In genomic region chr2:92427882-92428281, GRCm38 (mm10) we compare ENCODE assay signal across 9 mouse cellular contexts. TPM values are rescaled to one million over a fixed set of nuclear protein-coding genes. Genes with fewer than 3 reads are reported as not detected.
DNase-seq lines count a peak whose midpoint lies in the region; ATAC-seq lines count a peak whose summit lies in the region.
"Had no signal": no experiment of that assay in that cellular context is flagged by ENCODE, and none has a peak within 500 bp of the region (broad histone marks: within the 10 kb centered on the region; RNA-seq: fewer than 3 reads in every experiment).

No protein-coding gene starts in this region.

- no peak overlapping the region for H3K27ac ChIP-seq in hindbrain, embryonic 15.5 days (replicated peaks)
- no peak overlapping the region for H3K27ac ChIP-seq in hindbrain, embryonic 10.5 days
- no peak overlapping the region for H3K27ac ChIP-seq in embryonic facial prominence, embryonic 11.5 days (replicated peaks; ENCODE audit: low read depth, low read length)
- peak overlapping the region; percentile 10; the same call in 1 of the 2 replicates for H3K27ac ChIP-seq in heart, embryonic 12.5 days (ENCODE audit: poor library complexity, severe bottlenecking)
- peak overlapping the region; percentile 9; the same call in 1 of the 2 replicates for H3K27ac ChIP-seq in liver, embryonic 15.5 days (replicated peaks)

- H3K4me2 ChIP-seq in hindbrain, embryonic 15.5 days, result no peak overlapping the region
- no peak overlapping the region for H3K4me2 ChIP-seq in embryonic facial prominence, embryonic 11.5 days (ENCODE audit: low read depth, low read length)
- no peak overlapping the region for H3K4me2 ChIP-seq in heart, embryonic 12.5 days
- no peak overlapping the region for H3K4me2 ChIP-seq in liver, embryonic 15.5 days

- H3K4me3 ChIP-seq in hindbrain, embryonic 15.5 days, result no peak overlapping the region
- H3K4me3 ChIP-seq in hindbrain, embryonic 10.5 days, result no peak overlapping the region
- H3K4me3 ChIP-seq in embryonic facial prominence, embryonic 11.5 days (ENCODE audit: low read depth, low read length), result no peak overlapping the region
- no peak overlapping the region for H3K4me3 ChIP-seq in heart, embryonic 12.5 days
- no peak overlapping the region for H3K4me3 ChIP-seq in liver, embryonic 15.5 days (replicated peaks)

- ATAC-seq in hindbrain, embryonic 15.5 days (ENCODE audit: low FRiP score, low read depth), result 0 out of 2 replicates have a peak, but pooled peaks have one; percentile 17
- ATAC-seq in embryonic facial prominence, embryonic 11.5 days (replicated peaks; ENCODE audit: insufficient number of reproducible peaks, low FRiP score, low TSS enrichment, low read depth), result peak; percentile 19; the same call in 1 of the 2 replicates
- peak; percentile 51; the same call in 1 of the 2 replicates for ATAC-seq in heart, embryonic 12.5 days (ENCODE audit: insufficient number of reproducible peaks, low FRiP score)
- peak; percentile 14; the same call in 1 of the 2 replicates for ATAC-seq in liver, embryonic 15.5 days (ENCODE audit: insufficient read depth)

- H3K27me3 ChIP-seq in hindbrain, embryonic 15.5 days, result no peaks in the 10 kb centered on the region
- H3K27me3 ChIP-seq in hindbrain, embryonic 10.5 days (ENCODE audit: insufficient read depth, poor library complexity, severe bottlenecking), result no peaks in the 10 kb centered on the region
- no peaks in the 10 kb centered on the region for H3K27me3 ChIP-seq in embryonic facial prominence, embryonic 11.5 days (ENCODE audit: control insufficient read depth, insufficient read depth, low read length)
- H3K27me3 ChIP-seq in heart, embryonic 12.5 days (replicated peaks), result no peaks in the 10 kb centered on the region
- H3K27me3 ChIP-seq in liver, embryonic 15.5 days, result no peaks in the 10 kb centered on the region
- H3K27me3 ChIP-seq: CH12.LX had no signal

- DNase-seq in hindbrain, embryonic 10.5 days (ENCODE audit: low spot score), result no peak
- peak; percentile 66 for DNase-seq in embryonic facial prominence, embryonic 11.5 days (ENCODE audit: low spot score)
- DNase-seq in kidney, postnatal 25 days, result peak; percentile 83 to 91
- DNase-seq in right cerebral cortex, postnatal 25 days, result peak; percentile 80
- no peak for DNase-seq in thymus, postnatal 14 days

- peaks cover 17% of the 10 kb centered on the region for H3K36me3 ChIP-seq in hindbrain, embryonic 15.5 days
- peaks cover 34% of the 10 kb centered on the region for H3K36me3 ChIP-seq in hindbrain, embryonic 10.5 days
- no peaks in the 10 kb centered on the region; the same call in 1 of the 2 replicates for H3K36me3 ChIP-seq in embryonic facial prominence, embryonic 11.5 days (replicated peaks; ENCODE audit: control insufficient read depth, insufficient read depth, low read depth, low read length)
- peaks cover 18% of the 10 kb centered on the region for H3K36me3 ChIP-seq in heart, embryonic 12.5 days
- H3K36me3 ChIP-seq in liver, embryonic 15.5 days (replicated peaks), result peaks cover 28% of the 10 kb centered on the region

- H3K9me3 ChIP-seq in hindbrain, embryonic 15.5 days, result no peaks in the 10 kb centered on the region
- no peaks in the 10 kb centered on the region for H3K9me3 ChIP-seq in hindbrain, embryonic 10.5 days
- H3K9me3 ChIP-seq in embryonic facial prominence, embryonic 11.5 days (replicated peaks; ENCODE audit: control insufficient read depth, low read length), result no peaks in the 10 kb centered on the region
- no peaks in the 10 kb centered on the region for H3K9me3 ChIP-seq in heart, embryonic 12.5 days (replicated peaks)
- no peaks in the 10 kb centered on the region for H3K9me3 ChIP-seq in liver, embryonic 15.5 days (replicated peaks)

- WGBS in hindbrain, embryonic 15.5 days, result 60% methylated on average over 6 of the region's 6 CpGs
- 71% methylated on average over 6 of the region's 6 CpGs for WGBS in hindbrain, embryonic 10.5 days
- WGBS in embryonic facial prominence, embryonic 11.5 days, result 55% methylated on average over 6 of the region's 6 CpGs
- 31% methylated on average over 6 of the region's 6 CpGs for WGBS in heart, embryonic 12.5 days
- WGBS in liver, embryonic 15.5 days (ENCODE audit: insufficient replicate concordance), result 61% methylated on average over 6 of the region's 6 CpGs

- no peak overlapping the region for H3K9ac ChIP-seq in hindbrain, embryonic 15.5 days
- H3K9ac ChIP-seq in embryonic facial prominence, embryonic 11.5 days (replicated peaks; ENCODE audit: low read length), result no peak overlapping the region
- no peak overlapping the region for H3K9ac ChIP-seq in heart, embryonic 12.5 days
- no peak overlapping the region for H3K9ac ChIP-seq in liver, embryonic 15.5 days

- peaks cover 96% of the 10 kb centered on the region for H3K4me1 ChIP-seq in hindbrain, embryonic 15.5 days (replicated peaks)
- peaks cover 97% of the 10 kb centered on the region for H3K4me1 ChIP-seq in hindbrain, embryonic 10.5 days (replicated peaks)
- H3K4me1 ChIP-seq in embryonic facial prominence, embryonic 11.5 days (ENCODE audit: control insufficient read depth, insufficient read depth, low read length), result peaks cover 3% of the 10 kb centered on the region; the same call in 1 of the 2 replicates
- H3K4me1 ChIP-seq in heart, embryonic 12.5 days (replicated peaks), result peaks cover 94% of the 10 kb centered on the region
- H3K4me1 ChIP-seq in liver, embryonic 15.5 days (replicated peaks), result peaks cover 64% of the 10 kb centered on the region

RNA-seq across cellular contexts. Expression of gene Cry2, which starts 6.0 kb away (rescaled TPM):
- 41.1 and 47.9 TPM in 2 replicates for polyA plus RNA-seq in hindbrain, embryonic 15.5 days (2015; fragmentation: Nextera tagmentation; extraction: Ambion mirVana)
- 26.0 and 31.7 TPM in 2 replicates for polyA plus RNA-seq in hindbrain, embryonic 10.5 days (2016; fragmentation: Nextera tagmentation; extraction: Ambion mirVana)
- 12.6 and 13.7 TPM in 2 replicates for polyA plus RNA-seq in embryonic facial prominence, embryonic 11.5 days (2014; fragmentation: Nextera tagmentation; extraction: Ambion mirVana)
- polyA plus RNA-seq in heart, embryonic 12.5 days (2016; fragmentation: Nextera tagmentation; extraction: Ambion mirVana), result 28.0 and 30.1 TPM in 2 replicates
- polyA plus RNA-seq in liver, embryonic 15.5 days (2015; fragmentation: Nextera tagmentation; extraction: Ambion mirVana), result 11.2 and 14.6 TPM in 2 replicates

RNA-seq across cellular contexts. Expression of gene Mapk8ip1, which starts 26.8 kb away (rescaled TPM):
- 162 and 178 TPM in 2 replicates for polyA plus RNA-seq in hindbrain, embryonic 15.5 days (2015; fragmentation: Nextera tagmentation; extraction: Ambion mirVana)
- 55.0 and 75.5 TPM in 2 replicates for polyA plus RNA-seq in hindbrain, embryonic 10.5 days (2016; fragmentation: Nextera tagmentation; extraction: Ambion mirVana)
- polyA plus RNA-seq in embryonic facial prominence, embryonic 11.5 days (2014; fragmentation: Nextera tagmentation; extraction: Ambion mirVana), result 18.8 and 21.9 TPM in 2 replicates
- polyA plus RNA-seq in heart, embryonic 12.5 days (2016; fragmentation: Nextera tagmentation; extraction: Ambion mirVana), result 6.8 and 7.9 TPM in 2 replicates
- 1.8 and 1.9 TPM in 2 replicates for polyA plus RNA-seq in liver, embryonic 15.5 days (2015; fragmentation: Nextera tagmentation; extraction: Ambion mirVana)

RNA-seq across cellular contexts. Expression of gene Slc35c1, which starts 32.5 kb away (rescaled TPM):
- polyA plus RNA-seq in hindbrain, embryonic 15.5 days (2015; fragmentation: Nextera tagmentation; extraction: Ambion mirVana), result 15.4 and 20.1 TPM in 2 replicates
- polyA plus RNA-seq in hindbrain, embryonic 10.5 days (2016; fragmentation: Nextera tagmentation; extraction: Ambion mirVana), result 13.8 and 14.0 TPM in 2 replicates
- polyA plus RNA-seq in embryonic facial prominence, embryonic 11.5 days (2014; fragmentation: Nextera tagmentation; extraction: Ambion mirVana), result 6.1 and 8.5 TPM in 2 replicates
- 10.1 and 10.6 TPM in 2 replicates for polyA plus RNA-seq in heart, embryonic 12.5 days (2016; fragmentation: Nextera tagmentation; extraction: Ambion mirVana)
- 11.0 and 11.6 TPM in 2 replicates for polyA plus RNA-seq in liver, embryonic 15.5 days (2015; fragmentation: Nextera tagmentation; extraction: Ambion mirVana)

RNA-seq across cellular contexts. Expression of gene 1700029I15Rik, which starts 45.5 kb away (rescaled TPM):
- polyA plus RNA-seq in hindbrain, embryonic 15.5 days (2015; fragmentation: Nextera tagmentation; extraction: Ambion mirVana), result 7.8 and 8.8 TPM in 2 replicates
- polyA plus RNA-seq in hindbrain, embryonic 10.5 days (2016; fragmentation: Nextera tagmentation; extraction: Ambion mirVana), result 3.3 and 4.3 TPM in 2 replicates
- 1.6 and 1.9 TPM in 2 replicates for polyA plus RNA-seq in embryonic facial prominence, embryonic 11.5 days (2014; fragmentation: Nextera tagmentation; extraction: Ambion mirVana)
- polyA plus RNA-seq in heart, embryonic 12.5 days (2016; fragmentation: Nextera tagmentation; extraction: Ambion mirVana), result 1.2 and 1.7 TPM in 2 replicates
- polyA plus RNA-seq in liver, embryonic 15.5 days (2015; fragmentation: Nextera tagmentation; extraction: Ambion mirVana), result 1.4 and 1.5 TPM in 2 replicates

RNA-seq across cellular contexts. Expression of gene Large2, which starts 53.2 kb away (rescaled TPM):
- polyA plus RNA-seq in hindbrain, embryonic 15.5 days (2015; fragmentation: Nextera tagmentation; extraction: Ambion mirVana), result 1.5 TPM in 2 replicates
- 7.8 and 12.5 TPM in 2 replicates for polyA plus RNA-seq in hindbrain, embryonic 10.5 days (2016; fragmentation: Nextera tagmentation; extraction: Ambion mirVana)
- 5.8 and 6.6 TPM in 2 replicates for polyA plus RNA-seq in embryonic facial prominence, embryonic 11.5 days (2014; fragmentation: Nextera tagmentation; extraction: Ambion mirVana)
- 1.2 and 1.8 TPM in 2 replicates for polyA plus RNA-seq in heart, embryonic 12.5 days (2016; fragmentation: Nextera tagmentation; extraction: Ambion mirVana)
- 2.4 and 3.5 TPM in 2 replicates for polyA plus RNA-seq in liver, embryonic 15.5 days (2015; fragmentation: Nextera tagmentation; extraction: Ambion mirVana)

Comparison
In these comparisons a context has a peak if more than half of its experiments do, and no peak if none do; other contexts are left out.
1. H3K27ac ChIP-seq: peak in heart, embryonic 12.5 days (single experiment) and liver, embryonic 15.5 days (single experiment); none in hindbrain, embryonic 15.5 days (single experiment), hindbrain, embryonic 10.5 days (single experiment) and embryonic facial prominence, embryonic 11.5 days (single experiment).
2. DNase-seq: peak in embryonic facial prominence, embryonic 11.5 days (single experiment), kidney, postnatal 25 days (2 of 2) and right cerebral cortex, postnatal 25 days (single experiment); none in hindbrain, embryonic 10.5 days (single experiment) and thymus, postnatal 14 days (single experiment).
3. Peak in every context shown above with its lines, with median percentiles within 50 percentile points of each other: ATAC-seq.